In the genomic region with DNA sequence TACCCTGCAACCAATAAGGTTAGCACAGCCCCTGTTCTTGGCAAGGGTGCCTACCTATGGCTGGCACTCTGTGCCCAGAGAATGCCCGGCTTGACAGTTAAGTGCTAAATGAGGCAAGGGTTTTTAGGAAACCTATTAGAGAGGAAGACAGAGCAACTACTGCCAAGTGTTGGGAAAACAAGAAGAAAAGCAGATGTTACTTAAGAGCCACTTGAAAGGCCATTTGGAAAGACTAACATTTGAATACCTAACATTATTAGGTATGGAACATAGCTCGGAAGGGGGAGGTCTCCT, we compare ENCODE assay signal across 11 mouse cellular contexts. TPM values are rescaled to one million over a fixed set of nuclear protein-coding genes. Genes with fewer than 3 reads are reported as not detected.
DNase-seq lines count a peak whose midpoint lies in the region; ATAC-seq and TF ChIP-seq lines count a peak whose summit lies in the region.
"Had no signal": no experiment of that assay in that cellular context is flagged by ENCODE, and none has a peak within 500 bp of the region (broad histone marks: within the 10 kb centered on the region; RNA-seq: fewer than 3 reads in every experiment).

No protein-coding gene starts in this region.

- no peak for ATAC-seq in intestine, embryonic 14.5 days (replicated peaks; ENCODE audit: low FRiP score, low TSS enrichment, low read depth)

- no peaks in the 10 kb centered on the region for H3K9me3 ChIP-seq in intestine, embryonic 14.5 days (ENCODE audit: control insufficient read depth, low read length)
- H3K9me3 ChIP-seq: hindbrain, embryonic 10.5 days; limb, embryonic 15.5 days had no signal

- no peaks in the 10 kb centered on the region for H3K27me3 ChIP-seq in kidney, adult 2 months (replicated peaks; ENCODE audit: control insufficient read depth, insufficient read depth, low read length)
- no peaks in the 10 kb centered on the region for H3K27me3 ChIP-seq in spleen, adult 2 months (ENCODE audit: control insufficient read depth, insufficient read depth, low read length)
- no peaks in the 10 kb centered on the region for H3K27me3 ChIP-seq in intestine, embryonic 14.5 days (replicated peaks; ENCODE audit: control insufficient read depth, insufficient read depth, low read length)
- H3K27me3 ChIP-seq: limb, embryonic 15.5 days had no signal

- 87% methylated on average over 2 of the region's 2 CpGs for whole genome bisulfite sequencing in kidney, adult 2 months
- WGBS in spleen, adult 2 months, result 55% methylated on average over 2 of the region's 2 CpGs
- WGBS in intestine, embryonic 14.5 days, result 83% methylated on average over 2 of the region's 2 CpGs

- no peak for TF ChIP-seq POLR2A in kidney, adult 2 months (IDR thresholded peaks at IDR 0.05; ENCODE audit: low read depth, low read length)
- TF ChIP-seq POLR2A in spleen, adult 2 months (IDR thresholded peaks at IDR 0.05; ENCODE audit: low read depth, low read length), result no peak

- H3K27ac ChIP-seq in kidney, adult 2 months (ENCODE audit: insufficient read depth, low read depth, low read length), result no peak overlapping the region
- peak overlapping the region; percentile 52; the same call in 1 of the 2 replicates for H3K27ac ChIP-seq in spleen, adult 2 months (ENCODE audit: insufficient read depth, low read length)
- no peak overlapping the region for H3K27ac ChIP-seq in intestine, embryonic 14.5 days (ENCODE audit: low read depth)
- H3K27ac ChIP-seq: hindbrain, embryonic 10.5 days; limb, embryonic 15.5 days had no signal

- peak overlapping the region; percentile 22; the same call in 1 of the 2 replicates for H3K4me3 ChIP-seq in kidney, adult 2 months (ENCODE audit: insufficient read depth, low read depth, low read length)
- H3K4me3 ChIP-seq in spleen, adult 2 months (ENCODE audit: extremely low read depth, insufficient read depth, insufficient read length), result peak overlapping the region; percentile 16; the same call in 1 of the 2 replicates
- H3K4me3 ChIP-seq in intestine, embryonic 14.5 days (ENCODE audit: low read depth, low read length), result no peak overlapping the region

- no peaks in the 10 kb centered on the region for H3K36me3 ChIP-seq in kidney, adult 2 months (ENCODE audit: control insufficient read depth, insufficient read depth, low read length)
- peaks cover 8% of the 10 kb centered on the region for H3K36me3 ChIP-seq in spleen, adult 2 months (ENCODE audit: control insufficient read depth, insufficient read depth, low read length)
- H3K36me3 ChIP-seq in intestine, embryonic 14.5 days (ENCODE audit: control insufficient read depth, insufficient read depth, low read length), result no peaks in the 10 kb centered on the region
- H3K36me3 ChIP-seq: hindbrain, embryonic 10.5 days; limb, embryonic 15.5 days had no signal

- H3K9ac ChIP-seq in intestine, embryonic 14.5 days (ENCODE audit: low read length), result no peak overlapping the region
- H3K9ac ChIP-seq: limb, embryonic 15.5 days had no signal

- TF ChIP-seq CTCF in kidney, adult 2 months (conservative IDR thresholded peaks at IDR 0.05; ENCODE audit: insufficient read depth, insufficient read length, low read depth, low read length), result no peak
- no peak for TF ChIP-seq CTCF in spleen, adult 2 months (IDR thresholded peaks at IDR 0.05; ENCODE audit: extremely low read depth, insufficient read depth, insufficient read length, insufficient replicate concordance)

- 0 out of 2 replicates have a peak, but pooled peaks cover 3% of the 10 kb centered on the region for H3K4me1 ChIP-seq in kidney, adult 2 months (ENCODE audit: control insufficient read depth, insufficient read depth, low read length)
- peaks cover 2% of the 10 kb centered on the region; the same call in 1 of the 2 replicates for H3K4me1 ChIP-seq in spleen, adult 2 months (ENCODE audit: control insufficient read depth, insufficient read depth, insufficient read length)
- 0 out of 2 replicates have a peak, but pooled peaks cover 3% of the 10 kb centered on the region for H3K4me1 ChIP-seq in intestine, embryonic 14.5 days (replicated peaks; ENCODE audit: control insufficient read depth, insufficient read depth, low read length)

- intact Hi-C loops in left cerebral cortex, postnatal 14 days (cut with DNase I), result no loop called here

- no peak for DNase-seq in kidney, adult 2 months
- no peak for DNase-seq in kidney, postnatal 4 days
- no peak for DNase-seq in spleen, adult 2 months (ENCODE audit: low read depth in 1 of 2, low spot score in 2 of 2)
- DNase-seq in spleen, postnatal 36 days (ENCODE audit: low spot score in 2 of 2), result no peak
- no peak for DNase-seq in intestine, embryonic 14.5 days (ENCODE audit: low spot score)
- no peak for DNase-seq in left cerebral cortex, postnatal 14 days (ENCODE audit: low spot score in 2 of 2)
- DNase-seq in cerebellum, adult 18-20 months, result no peak
- DNase-seq: lung, postnatal 14 days; midbrain, embryonic 14.5 days had no signal

- peak overlapping the region; percentile 85; the same call in 1 of the 2 replicates for H3K4me2 ChIP-seq in intestine, embryonic 14.5 days (ENCODE audit: low read length)

RNA-seq across cellular contexts. Expression of gene Hexb, which starts 1.3 kb away (rescaled TPM):
- 149 and 205 TPM in 2 replicates for polyA plus RNA-seq in kidney, adult 2 months (2012; rRNA removed)
- polyA plus RNA-seq in spleen, adult 2 months (2012; rRNA removed), result 97.1 and 134 TPM in 2 replicates
- polyA plus RNA-seq in intestine, embryonic 14.5 days (2014; fragmentation: Nextera tagmentation; extraction: Ambion mirVana), result 52.4 and 56.7 TPM in 2 replicates
- total RNA-seq in left cerebral cortex, postnatal 14 days (2021), result 100 to 1,000 TPM; 104 to 107 TPM

RNA-seq across cellular contexts. Expression of gene Enc1, which starts 44.0 kb away (rescaled TPM):
- polyA plus RNA-seq in kidney, adult 2 months (2012; rRNA removed), result 2.7 and 3.6 TPM in 2 replicates
- polyA plus RNA-seq in spleen, adult 2 months (2012; rRNA removed), result 4.4 and 5.1 TPM in 2 replicates
- polyA plus RNA-seq in intestine, embryonic 14.5 days (2014; fragmentation: Nextera tagmentation; extraction: Ambion mirVana), result 6.6 and 8.2 TPM in 2 replicates
- total RNA-seq in left cerebral cortex, postnatal 14 days (2021), result 100 to 1,000 TPM; 482 to 522 TPM

RNA-seq across cellular contexts. Expression of gene Gfm2, which starts 59.1 kb away (rescaled TPM):
- polyA plus RNA-seq in kidney, adult 2 months (2012; rRNA removed), result 32.1 and 32.3 TPM in 2 replicates
- 17.4 and 18.8 TPM in 2 replicates for polyA plus RNA-seq in spleen, adult 2 months (2012; rRNA removed)
- 31.3 and 36.9 TPM in 2 replicates for polyA plus RNA-seq in intestine, embryonic 14.5 days (2014; fragmentation: Nextera tagmentation; extraction: Ambion mirVana)
- 10 to 100 TPM; 26.6 to 27.6 TPM for total RNA-seq in left cerebral cortex, postnatal 14 days (2021)

RNA-seq across cellular contexts. Expression of gene Nsa2, which starts 59.1 kb away (rescaled TPM):
- 25.4 and 32.5 TPM in 2 replicates for polyA plus RNA-seq in kidney, adult 2 months (2012; rRNA removed)
- 17.4 and 19.9 TPM in 2 replicates for polyA plus RNA-seq in spleen, adult 2 months (2012; rRNA removed)
- 80.4 TPM in 2 replicates for polyA plus RNA-seq in intestine, embryonic 14.5 days (2014; fragmentation: Nextera tagmentation; extraction: Ambion mirVana)
- total RNA-seq in left cerebral cortex, postnatal 14 days (2021), result 10 to 100 TPM; 38.2 to 44.6 TPM
